Mouse (Mus musculus) 3134 (cell line): ENCODE results near the gene Dgki.
A peak's percentile ranks its signal among the peaks of the same experiment; 100 is the strongest.

ENCODE experiments used
- DNase-seq: peaks from one replicate; pipeline ENCODE4 v3.0.0-alpha.2; 2011; ENCODE audit warnings: low spot score; ENCODE audit not compliant: insufficient read length; ENCODE audit errors: extremely low read depth

Dgki gene

DNA sequence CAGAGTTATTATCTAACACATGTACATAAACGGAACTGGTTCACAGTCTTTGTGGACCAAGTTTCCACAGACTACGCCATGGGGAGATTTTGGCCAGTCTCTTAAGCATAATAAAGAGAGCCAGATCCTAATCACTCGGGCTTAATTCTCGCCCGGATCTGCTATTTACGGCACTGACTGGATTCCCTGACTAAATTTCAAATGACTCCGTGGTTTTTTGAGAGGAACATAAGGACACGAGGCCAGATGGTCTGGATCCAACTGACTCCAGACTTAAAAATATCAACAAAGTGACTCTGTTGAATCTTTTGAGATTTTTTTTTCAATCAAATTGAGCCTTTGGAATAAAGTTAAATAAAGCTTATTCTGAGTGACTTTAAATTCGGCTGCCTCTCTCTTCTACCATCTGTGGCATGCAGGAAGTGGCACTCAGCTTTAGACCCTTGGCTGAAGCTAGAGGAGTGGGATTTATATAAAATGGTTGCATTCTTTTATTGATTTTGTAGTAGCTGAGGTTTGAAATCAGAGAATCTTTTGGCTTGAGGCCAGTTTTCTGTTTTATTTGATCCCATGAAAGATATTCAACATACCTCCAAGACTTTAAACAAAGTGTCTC lies 227.5 kb downstream of the Dgki start:
- no peak for DNase-seq

DNA sequence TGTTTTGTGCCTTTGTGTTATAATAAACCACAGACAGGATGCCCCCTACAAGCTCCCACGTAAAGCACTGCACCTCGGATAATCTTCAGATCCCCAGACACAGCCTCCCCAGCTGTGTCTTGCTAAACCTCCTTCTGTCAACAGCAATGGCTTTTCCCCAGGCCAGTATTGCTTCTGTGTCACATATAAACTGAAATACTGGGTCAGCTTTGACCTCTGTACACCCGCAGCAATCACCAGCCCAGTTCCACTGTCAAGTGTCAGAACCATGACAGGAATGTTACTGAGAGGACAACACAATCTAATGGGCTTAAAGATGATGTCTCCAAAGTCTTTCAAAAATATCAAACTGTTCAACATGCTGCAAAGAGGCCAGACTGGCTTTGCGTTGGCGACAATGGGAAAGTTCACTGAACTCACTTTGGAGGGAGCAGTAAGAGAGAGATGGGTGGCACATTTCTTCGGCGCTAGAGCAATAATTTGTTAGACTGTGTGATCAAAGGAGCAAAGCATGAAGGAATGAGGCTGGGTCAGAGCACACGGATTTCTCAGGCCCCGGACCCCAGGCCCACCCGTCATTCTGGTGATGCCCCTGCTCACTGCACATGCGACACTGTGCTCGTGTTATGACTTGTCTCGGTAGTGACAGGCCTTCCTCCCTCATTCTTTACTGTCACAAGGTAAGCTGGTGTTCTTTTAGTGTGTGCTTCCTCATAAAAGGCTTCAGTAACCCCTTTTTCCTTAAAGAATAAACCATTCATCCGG lies 230.0 kb downstream of the Dgki start:
- no peak for DNase-seq

DNA sequence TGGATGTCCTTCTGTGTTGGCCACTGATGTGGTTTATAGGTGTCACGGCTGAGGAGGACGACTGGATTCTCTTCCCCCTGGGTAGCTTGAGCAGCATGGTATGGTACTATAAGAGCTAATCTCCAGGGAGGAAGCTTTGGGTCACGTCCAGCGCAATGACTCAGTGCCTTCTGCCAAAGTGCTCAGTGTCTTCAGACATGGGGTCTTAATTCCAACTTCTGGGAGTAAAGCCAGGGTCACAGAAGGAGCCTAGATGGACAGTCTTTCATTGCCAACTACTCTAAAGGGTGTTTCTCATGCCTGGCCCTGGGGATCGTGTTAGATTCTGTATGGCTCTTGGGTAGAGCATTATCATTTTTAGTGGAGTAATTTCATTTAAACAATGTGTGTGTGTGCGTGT lies 231.2 kb downstream of the Dgki start:
- no peak for DNase-seq

DNA sequence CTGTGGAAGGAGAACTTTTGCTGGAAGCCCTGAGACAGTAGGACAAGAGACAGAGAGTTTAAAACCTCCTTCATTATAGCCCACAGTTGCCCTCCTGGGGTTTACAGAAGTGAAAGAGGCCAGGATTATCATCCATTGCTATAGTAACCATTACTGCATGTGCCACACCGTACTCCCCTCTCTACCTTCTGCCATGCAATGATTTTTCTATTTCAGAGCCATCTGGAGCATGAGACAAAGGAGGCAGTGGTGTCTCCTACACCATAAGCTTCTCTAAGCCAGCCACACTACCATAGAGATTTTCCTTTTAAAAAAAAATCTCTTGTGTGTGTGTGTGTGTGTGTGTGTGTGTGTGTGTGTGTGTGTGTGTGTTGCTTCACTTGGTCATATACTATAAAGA lies 232.6 kb downstream of the Dgki start:
- DNase-seq: no peak

DNA sequence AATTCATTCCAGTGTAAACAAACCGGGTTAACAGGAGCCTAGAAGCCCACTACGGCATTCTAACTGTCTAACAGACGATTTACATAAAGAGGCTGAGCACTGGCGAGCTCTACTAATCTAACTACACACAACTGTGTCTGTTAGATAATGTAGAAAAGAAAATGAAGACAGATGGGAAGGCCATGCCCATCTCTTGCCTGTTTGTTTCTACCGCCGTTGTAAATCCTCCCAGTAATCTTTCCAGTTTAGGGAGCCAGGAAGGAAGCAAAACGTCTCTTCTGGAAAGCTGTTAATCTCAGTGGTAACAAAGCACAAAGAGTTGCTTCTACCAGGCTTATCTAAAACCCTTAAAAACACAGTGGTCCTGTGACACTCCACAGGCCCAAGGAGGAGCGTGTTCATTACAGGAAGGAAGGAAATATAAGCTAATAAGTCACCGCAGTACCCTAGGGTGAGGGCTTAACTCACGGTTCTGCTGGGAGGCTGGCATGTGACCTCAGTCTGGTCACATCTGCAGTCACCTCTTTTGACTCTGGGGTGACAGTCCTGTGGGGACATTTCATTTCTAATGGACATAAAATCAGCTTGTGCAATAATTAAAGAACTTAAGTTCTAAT lies 235.7 kb downstream of the Dgki start:
- DNase-seq: no peak

DNA sequence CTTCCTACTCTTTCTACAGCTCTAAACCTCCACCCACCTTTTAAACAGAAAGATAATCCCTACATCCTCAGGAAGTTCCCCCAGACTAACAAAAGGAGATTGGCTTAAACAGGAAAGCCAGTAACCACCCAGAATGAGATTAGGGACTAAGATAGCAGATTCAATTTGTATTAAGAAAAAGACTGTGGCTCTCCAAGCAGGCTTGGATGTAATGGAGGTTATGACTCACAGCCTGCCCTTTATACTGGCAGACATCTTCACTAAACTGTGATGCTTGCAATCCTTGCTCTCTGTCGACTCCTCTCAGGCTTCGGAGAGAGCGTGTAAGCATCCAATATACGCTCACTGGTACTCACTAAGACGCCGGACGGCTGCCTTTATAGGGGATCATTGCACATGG lies 236.7 kb downstream of the Dgki start:
- no peak for DNase-seq

DNA sequence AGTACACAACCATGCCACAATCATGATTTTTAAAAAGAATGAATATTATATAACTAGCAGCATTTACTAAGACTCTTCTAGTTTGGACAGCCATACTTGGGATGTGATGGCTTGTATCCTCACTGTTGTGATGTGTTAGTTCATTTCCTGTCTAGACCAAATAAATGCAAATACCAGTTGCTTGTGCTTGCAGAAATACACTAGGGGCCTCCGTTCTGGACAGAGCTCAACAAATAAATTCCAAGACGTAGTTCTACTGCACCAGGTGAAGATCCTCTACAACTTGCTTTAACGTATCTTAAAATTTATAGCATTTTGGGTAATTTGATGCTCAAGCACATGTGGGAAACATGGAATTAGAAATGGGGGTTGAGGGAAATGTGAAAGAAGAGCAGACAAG lies 239.9 kb downstream of the Dgki start:
- no peak for DNase-seq

DNA sequence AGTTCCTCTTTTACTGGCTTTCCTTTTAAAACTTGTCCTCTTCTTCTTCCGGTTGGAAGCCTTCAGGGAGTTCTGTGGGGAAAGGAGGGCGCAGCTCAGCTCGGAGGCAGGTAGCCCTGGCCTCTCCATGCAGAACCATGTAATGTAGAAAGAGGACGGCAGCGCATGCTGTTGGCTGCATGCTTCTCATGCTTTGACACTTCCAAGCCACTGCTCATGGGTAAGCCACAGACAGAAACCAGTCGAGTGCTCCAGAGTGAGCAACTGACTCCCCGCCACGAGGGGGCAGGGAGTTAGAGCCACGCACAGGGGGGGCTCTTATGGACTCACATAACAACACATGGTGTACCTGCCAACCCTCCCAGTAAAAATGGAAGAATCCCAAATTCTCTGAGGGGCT lies 242.0 kb downstream of the Dgki start:
- no peak for DNase-seq

DNA sequence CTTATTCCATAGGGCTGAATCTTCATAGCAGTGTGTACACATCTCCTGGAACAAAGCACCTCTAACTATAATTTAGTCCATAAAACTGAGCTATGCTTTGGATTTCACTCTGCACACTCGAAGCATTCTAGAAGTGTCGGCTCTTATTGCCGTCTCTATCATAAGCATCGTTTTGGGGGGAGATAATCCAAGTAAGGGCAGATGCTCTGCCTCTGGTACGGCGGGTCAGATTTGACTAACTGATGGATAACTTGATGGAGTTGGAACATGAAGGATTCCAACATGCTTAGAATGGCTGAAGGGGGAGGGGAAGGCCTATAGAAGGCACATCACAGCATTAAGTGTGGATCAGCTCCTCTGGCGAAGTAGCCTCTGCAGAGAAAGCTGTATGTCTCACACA lies 242.4 kb downstream of the Dgki start:
- DNase-seq: no peak

DNA sequence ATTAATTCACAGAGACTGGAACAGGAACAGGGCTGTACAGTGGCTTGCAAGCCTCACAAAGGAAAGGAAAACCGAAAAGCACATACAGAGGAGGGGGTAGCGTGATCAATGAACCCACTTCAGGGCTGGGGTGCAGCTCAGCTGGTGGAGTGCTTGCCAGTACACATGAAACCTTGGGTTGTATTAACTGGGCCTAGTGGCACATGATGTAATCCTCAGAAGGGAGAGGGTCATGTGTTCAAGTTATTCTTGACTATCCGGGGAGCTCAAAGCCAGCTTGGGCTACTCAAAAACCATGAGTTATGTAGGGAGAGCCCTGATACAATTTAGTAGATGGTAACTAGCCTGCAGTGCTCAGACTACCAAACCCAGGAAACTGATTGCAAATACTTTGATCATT lies 244.3 kb downstream of the Dgki start:
- no peak for DNase-seq

DNA sequence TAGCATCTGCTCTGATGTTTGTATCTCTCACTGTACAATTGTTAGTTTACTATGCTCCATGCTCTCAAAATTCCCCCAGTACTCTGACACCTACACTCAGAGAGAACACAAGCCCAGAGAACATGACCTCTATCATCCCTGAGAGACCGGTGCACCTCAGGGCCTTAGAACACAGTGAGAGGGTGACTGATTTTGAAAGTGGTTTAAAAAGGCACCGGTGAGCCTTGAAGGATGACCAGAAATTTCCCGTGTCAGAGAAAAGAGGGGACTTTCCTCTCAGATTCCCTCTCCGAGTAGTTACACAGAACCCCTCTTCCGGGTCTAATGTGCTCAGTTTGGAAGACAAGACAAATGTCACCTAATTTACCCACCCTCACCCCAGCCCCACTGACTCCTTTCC lies 244.9 kb downstream of the Dgki start:
- no peak for DNase-seq

DNA sequence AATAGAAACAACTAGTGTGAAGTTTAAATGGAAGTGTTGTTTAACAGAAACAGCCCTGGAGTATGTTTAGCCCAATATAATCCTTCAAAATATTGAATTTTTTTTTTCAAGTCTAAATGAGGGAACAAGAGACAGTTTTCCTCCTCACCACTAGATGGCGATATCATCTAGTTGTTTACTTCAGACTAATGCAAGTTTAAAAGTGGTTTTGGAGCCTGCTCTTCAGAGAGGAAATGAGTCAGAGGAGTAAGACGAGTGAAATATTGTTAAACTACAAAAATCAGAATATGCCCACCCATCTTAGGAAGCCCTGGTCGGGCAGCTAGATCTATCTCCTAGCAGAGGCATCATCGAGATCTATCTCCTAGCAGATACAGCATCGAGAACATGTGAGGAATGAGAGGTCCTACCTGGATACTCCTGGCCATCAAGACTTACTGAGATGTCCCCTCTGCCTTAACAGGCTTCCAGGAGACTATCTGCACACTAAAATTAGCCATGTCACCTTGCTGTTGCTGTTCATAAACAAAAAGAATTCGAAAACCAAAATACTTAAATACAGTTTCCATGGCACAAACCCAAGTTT lies 245.5 kb downstream of the Dgki start:
- DNase-seq: peak; percentile 19

DNA sequence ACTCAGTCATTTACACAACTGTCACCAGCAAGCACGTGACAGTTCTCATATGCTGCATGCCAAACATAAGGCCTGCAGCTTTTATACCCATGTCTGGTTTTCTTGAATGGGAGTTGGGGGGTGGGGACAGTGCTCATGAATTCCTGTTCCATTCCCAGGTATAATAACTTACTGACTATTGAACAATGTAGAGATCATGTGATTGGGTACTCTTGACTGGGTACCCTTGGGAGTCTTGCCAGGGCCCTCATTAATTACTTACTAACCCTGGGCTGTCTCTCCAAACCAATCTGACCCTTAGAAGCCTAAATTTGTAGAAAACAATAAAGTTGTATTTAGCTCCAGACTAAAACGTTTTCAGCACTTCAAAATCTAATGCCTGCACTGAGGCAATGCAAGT lies 246.6 kb downstream of the Dgki start:
- no peak for DNase-seq

DNA sequence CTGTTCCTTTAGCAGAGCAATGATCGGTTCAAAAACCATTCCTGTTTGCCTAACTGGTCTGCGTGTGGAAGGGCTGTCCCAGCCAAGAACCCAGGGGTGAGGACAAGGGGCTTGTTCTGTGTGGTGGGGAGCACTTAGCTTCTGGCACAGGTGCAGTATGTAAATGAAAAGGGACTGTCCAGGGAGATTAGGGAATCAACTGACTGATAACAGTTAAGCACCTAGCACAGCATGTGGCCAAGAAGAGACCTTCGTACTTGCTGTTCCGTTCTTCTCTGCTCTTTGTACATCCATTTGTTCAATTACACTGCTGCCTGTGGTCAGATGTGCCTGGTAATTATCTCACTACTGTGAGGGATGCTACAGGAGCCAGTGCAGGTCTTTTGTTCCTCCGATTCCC lies 248.3 kb downstream of the Dgki start:
- DNase-seq: no peak

DNA sequence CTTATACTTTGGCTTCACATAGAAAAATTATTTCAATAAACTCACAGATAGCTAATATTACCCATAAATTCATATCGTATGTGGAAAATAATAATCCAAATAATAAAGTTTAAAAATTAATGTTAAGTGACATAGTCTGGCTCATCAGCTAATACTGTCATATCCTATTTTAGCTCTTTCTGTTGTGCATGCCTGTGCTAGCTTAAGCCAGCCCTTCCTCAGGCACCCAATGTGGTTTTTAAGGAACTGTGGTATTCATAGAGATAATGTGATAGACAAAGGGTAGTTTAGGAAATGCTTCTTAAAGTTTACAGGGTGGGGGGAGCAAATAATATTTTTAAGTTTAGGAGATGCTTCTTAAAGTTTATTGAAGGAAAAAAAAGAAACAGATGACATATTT lies 248.8 kb downstream of the Dgki start:
- DNase-seq: no peak

DNA sequence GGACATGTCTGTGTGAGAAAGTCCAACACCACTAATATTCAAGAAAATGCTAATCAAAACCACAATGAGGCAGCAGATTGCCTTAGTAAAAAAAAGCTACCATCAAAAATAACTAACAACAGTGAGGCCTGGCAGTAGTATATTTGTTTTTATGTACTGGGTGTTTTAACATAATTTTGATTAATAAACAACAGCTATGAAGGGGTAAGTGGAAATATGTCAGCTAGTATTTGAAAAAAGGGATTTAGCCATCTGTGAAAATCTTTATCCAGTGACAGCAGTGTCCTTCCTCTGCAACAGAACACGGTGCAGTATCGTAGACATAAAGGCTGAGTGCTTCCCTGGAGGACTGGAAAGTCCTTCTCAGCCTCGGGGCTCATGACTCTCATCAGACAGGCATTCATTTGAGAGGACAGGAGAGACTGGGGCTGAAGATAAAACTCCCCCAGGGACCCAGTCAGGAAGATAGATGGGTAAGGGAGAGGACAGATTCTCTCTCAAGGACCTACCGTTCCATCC lies 252.3 kb downstream of the Dgki start:
- DNase-seq: no peak

DNA sequence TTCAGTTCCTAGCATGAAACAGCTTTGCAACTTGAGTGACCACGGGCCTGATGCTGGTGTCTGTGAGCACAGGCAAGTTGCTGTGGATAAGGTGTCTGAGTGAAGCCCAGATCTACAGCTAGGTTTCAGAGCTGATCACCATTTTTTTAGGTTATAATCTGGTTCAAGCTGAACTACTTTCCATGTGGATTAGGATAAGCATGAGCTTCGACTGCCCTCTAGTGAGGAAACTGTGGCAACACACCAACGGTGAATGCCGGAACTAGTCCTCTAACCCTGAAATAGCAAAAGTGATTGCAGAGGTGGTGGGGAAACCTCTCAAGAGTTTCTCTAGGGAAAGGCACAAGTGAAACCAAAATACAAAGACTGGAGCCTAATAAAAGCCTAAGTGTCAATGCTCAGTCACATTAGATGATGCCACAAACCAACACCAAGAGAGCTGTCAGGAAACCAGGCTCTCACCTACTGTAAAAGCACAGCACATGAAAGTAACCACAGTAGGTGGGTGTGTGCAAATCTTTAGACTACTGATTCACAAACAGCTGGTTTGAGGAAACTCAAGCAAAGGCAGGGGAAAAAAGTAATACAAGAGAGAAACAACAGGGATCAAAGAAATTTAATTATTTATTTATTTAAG lies 253.7 kb downstream of the Dgki start:
- peak; percentile 5 for DNase-seq

DNA sequence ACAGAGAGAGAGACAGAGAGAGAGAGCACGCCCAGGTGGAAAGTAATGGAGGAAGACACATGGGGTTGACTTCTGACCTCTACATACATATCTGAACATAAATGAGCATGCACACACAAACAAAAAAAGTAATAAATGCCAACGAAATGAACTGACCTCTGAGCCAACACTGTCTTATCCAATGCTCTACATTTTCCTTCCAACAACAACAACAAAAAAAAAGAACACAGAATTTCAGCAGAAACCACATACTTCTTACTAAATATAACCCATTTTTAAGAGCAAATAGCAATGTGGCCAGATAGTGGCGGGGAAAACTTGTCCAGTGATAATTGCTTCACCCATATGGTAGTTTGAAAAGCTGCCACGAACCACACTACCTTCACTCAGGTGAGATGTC lies 255.2 kb downstream of the Dgki start:
- DNase-seq: no peak

DNA sequence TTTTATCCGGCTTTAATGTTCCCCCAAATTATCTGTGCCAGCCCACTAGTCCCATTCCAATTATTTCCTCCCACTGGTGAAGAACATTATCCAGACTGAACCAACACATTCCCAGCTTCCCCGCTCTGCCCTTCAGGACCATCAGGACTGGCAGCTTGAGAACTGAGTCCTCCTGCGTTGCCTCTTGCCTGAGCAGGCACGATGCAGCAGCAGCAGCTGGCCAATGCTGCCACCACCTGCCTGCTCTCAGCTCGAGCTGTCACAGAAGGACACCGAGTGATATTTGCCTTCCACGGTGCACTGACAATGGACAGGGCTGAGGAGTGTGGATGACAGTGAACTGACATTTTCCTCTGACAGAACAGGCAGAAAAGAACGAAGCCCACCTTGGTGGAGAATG lies 261.5 kb downstream of the Dgki start:
- no peak for DNase-seq

DNA sequence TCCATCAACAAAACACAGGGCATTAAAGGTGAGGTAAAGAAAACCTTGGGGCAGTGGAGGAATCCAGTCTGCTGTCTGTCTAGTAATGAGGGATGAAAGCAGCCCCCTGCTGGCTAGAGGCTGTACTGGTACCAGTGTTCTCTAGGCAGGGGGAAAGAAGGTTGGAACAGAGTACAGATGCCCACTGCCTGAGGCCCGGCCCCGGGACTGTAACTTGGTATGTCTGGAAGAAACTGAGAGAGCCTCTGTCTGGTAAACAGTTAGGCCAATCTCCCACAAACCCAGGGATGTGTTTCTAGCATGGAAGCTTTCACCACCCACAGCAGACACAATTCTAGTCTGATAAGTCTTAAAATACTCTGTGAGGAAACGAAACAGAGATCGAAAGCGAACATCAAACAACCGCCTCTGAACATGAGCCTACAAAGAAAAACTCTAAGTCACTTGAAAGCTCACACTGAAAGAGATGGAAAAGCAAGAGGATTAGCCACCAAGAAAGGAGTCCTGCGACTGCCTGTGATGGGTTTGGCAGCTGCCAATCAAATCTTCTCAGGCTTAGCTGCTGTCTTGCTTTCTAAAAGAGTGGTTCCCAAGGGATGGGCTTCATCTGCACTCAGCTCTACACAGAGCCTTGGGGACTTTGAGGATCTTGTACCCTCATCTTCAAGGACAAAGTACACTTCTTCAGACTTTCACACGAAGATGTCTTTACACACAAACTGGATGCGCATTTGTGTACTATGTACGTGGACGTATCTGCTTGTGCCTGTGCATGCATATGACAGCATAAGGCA lies 262.7 kb downstream of the Dgki start:
- no peak for DNase-seq
